Mouse (Mus musculus) liver, embryonic 14.5 days (tissue): Measurements from ENCODE around the gene Rfx8. TPM values are rescaled to one million over a fixed set of nuclear protein-coding genes. Genes with fewer than 3 reads are reported as not detected.

ENCODE experiments used
- ATAC-seq: fragments of 200-750 bp; cut with Nextera tagmentation; 2 replicates; pipeline ENCODE4 v1.8.0; 2017; ENCODE audit warnings: moderate number of reproducible peaks, mild to moderate bottlenecking, moderate library complexity; ENCODE audit not compliant: insufficient read depth
- DNase-seq, 3 experiments: peaks; one replicate each; pipeline ENCODE4 v3.0.0-alpha.2; 2012 to 2013; ENCODE audit warnings: low read depth in 3 of 3, low spot score in 3 of 3
- H3K27ac ChIP-seq: fragments of 300-500 bp; sonication (generic); 2 replicates; pipeline ENCODE4 v1.5.1; 2014; ENCODE audit warnings: moderate library complexity, mild to moderate bottlenecking, control low read depth, inconsistent platforms
- H3K27me3 ChIP-seq: fragments of 300-500 bp; sonication (generic); 2 replicates; pipeline ENCODE4 v1.6.1; 2014; ENCODE audit warnings: mild to moderate bottlenecking, low read length, moderate library complexity; ENCODE audit not compliant: control insufficient read depth, insufficient read depth
- H3K36me3 ChIP-seq: fragments of 300-500 bp; sonication (generic); replicated peaks from 2 replicates; pipeline ENCODE4 v1.6.1; 2014; ENCODE audit warnings: low read depth; ENCODE audit not compliant: control insufficient read depth, insufficient read depth
- H3K4me1 ChIP-seq, 2 experiments: fragments of 200-500 bp in 1 of 2; fragments of 300-500 bp in 1 of 2; sonication (generic) in 1 of 2; replicated peaks; 2 replicates each; pipeline ENCODE4 v1.6.1; 2012 to 2014; ENCODE audit warnings: antibody characterized with exemption in 1 of 2, inconsistent platforms in 1 of 2, low read length in 1 of 2; ENCODE audit not compliant: control insufficient read depth in 2 of 2, insufficient read depth in 2 of 2
- H3K4me2 ChIP-seq: fragments of 300-500 bp; sonication (generic); 2 replicates; pipeline ENCODE4 v1.6.1; 2014; ENCODE audit warnings: low read depth, mild to moderate bottlenecking, control low read depth, moderate library complexity
- H3K4me3 ChIP-seq, 2 experiments: fragments of 200-500 bp in 1 of 2; fragments of 300-500 bp in 1 of 2; sonication (generic) in 1 of 2; 2 replicates each; pipeline ENCODE4 v1.5.1; 2012 to 2014; ENCODE audit warnings: low read depth in 2 of 2, low read length in 2 of 2, mild to moderate bottlenecking in 2 of 2, control low read depth in 1 of 2, inconsistent platforms in 1 of 2, moderate library complexity in 1 of 2; ENCODE audit not compliant: insufficient read depth in 1 of 2
- H3K9ac ChIP-seq: fragments of 300-500 bp; sonication (generic); replicated peaks from 2 replicates; pipeline ENCODE4 v1.6.1; 2014; ENCODE audit warnings: mild to moderate bottlenecking, control low read depth, moderate library complexity
- H3K9me3 ChIP-seq: fragments of 300-500 bp; sonication (generic); 2 replicates; pipeline ENCODE4 v1.6.1; 2016; ENCODE audit warnings: low read length, mixed read lengths; ENCODE audit not compliant: control insufficient read depth
- CTCF ChIP-seq: IDR thresholded peaks from 2 replicates; pipeline ENCODE4 v1.5.1; 2016; ENCODE audit warnings: antibody characterized with exemption, low read depth, control low read depth
- EP300 ChIP-seq: IDR thresholded peaks from 2 replicates; pipeline ENCODE4 v1.6.1; 2016; ENCODE audit warnings: antibody characterized with exemption, low read depth
- WGBS: fragments of 180-500 bp; shearing (Covaris S2); extraction: QIAGEN DNeasy Blood & Tissue Kit; methylation state at CpG from one replicate; pipeline ENCODE4 v1.1.7; 2014; ENCODE audit not compliant: insufficient replicate concordance; 5-methylcytosine and 5-hydroxymethylcytosine counted together
- polyA plus RNA-seq, 2 experiments: library from polyadenylated mRNA; depleted of rRNA in 1 of 2; stranded (reverse) in 1 of 2; unstranded in 1 of 2; fragments of >200 nt; fragmentation: Nextera tagmentation in 1 of 2; extraction: Ambion mirVana in 1 of 2; gene quantifications; 2 replicates each; pipeline versions ENCODE4 v1.2.1 to v1.2.3; 2012 to 2014

Gene Rfx8
- polyA plus RNA-seq, 2 experiments: 0.04 TPM; not detected in 1

DNA sequence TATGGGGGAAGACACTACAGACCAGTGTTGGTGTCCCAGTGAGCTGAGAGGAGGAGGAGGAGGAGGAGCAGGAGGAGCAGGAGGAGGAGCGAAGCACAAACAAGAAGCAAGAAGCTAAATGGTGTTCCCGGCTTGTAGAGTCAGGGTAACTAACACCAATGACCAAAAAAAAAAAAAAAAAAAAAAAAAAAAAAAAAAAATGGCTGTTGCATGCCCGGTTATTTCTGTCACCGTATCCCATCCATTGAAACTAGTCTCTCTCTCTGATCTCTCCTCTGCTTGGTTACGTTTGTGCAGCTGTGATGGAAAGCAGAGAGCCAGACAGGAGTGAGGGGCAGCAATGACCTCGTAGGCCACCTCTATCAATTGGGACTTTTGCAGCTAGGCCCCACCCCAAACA is 105.3 kb downstream of the Rfx8 start:
- no peaks in the 10 kb centered on the region for H3K36me3 ChIP-seq
- no peak for DNase-seq
- WGBS: 54% methylated on average over 6 of the region's 6 CpGs
- H3K4me2 ChIP-seq: no peak overlapping the region
- no peak for ATAC-seq
- no peak for TF ChIP-seq EP300
- no peak for TF ChIP-seq CTCF
- no peak overlapping the region for H3K9ac ChIP-seq
- H3K27ac ChIP-seq: no peak overlapping the region
- no peaks in the 10 kb centered on the region for H3K9me3 ChIP-seq
- H3K4me3 ChIP-seq: no peak overlapping the region
- H3K27me3 ChIP-seq: no peaks in the 10 kb centered on the region
- H3K4me1 ChIP-seq: no peaks in the 10 kb centered on the region; a peak in 1 of 4 replicates

Other genes with a start within 250 kb of the Rfx8 start
- 2.2 and 3.1 TPM in 2 replicates for gene Tbc1d8, start 242.2 kb downstream of the Rfx8 start, polyA plus RNA-seq (2012; rRNA removed)
- 2.5 and 2.9 TPM in 2 replicates for gene Tbc1d8, start 242.2 kb downstream of the Rfx8 start, polyA plus RNA-seq (2014; fragmentation: Nextera tagmentation; extraction: Ambion mirVana)
- gene Cnot11, start 186.0 kb downstream of the Rfx8 start, polyA plus RNA-seq (2012; rRNA removed): 7.1 and 8.0 TPM in 2 replicates
- 9.6 and 10.0 TPM in 2 replicates for gene Cnot11, start 186.0 kb downstream of the Rfx8 start, polyA plus RNA-seq (2014; fragmentation: Nextera tagmentation; extraction: Ambion mirVana)
- 10.3 and 15.4 TPM in 2 replicates for gene Rnf149, start 143.6 kb downstream of the Rfx8 start, polyA plus RNA-seq (2012; rRNA removed)
- gene Rnf149, start 143.6 kb downstream of the Rfx8 start, polyA plus RNA-seq (2014; fragmentation: Nextera tagmentation; extraction: Ambion mirVana): 12.1 and 12.5 TPM in 2 replicates
- gene Creg2, start 69.5 kb downstream of the Rfx8 start, polyA plus RNA-seq (2012; rRNA removed): 0.01 TPM in 2 replicates
- gene Creg2, start 69.5 kb downstream of the Rfx8 start, polyA plus RNA-seq (2014; fragmentation: Nextera tagmentation; extraction: Ambion mirVana): not detected in 2 replicates
- gene Gm3646, start 84.3 kb upstream of the Rfx8 start, polyA plus RNA-seq (2012; rRNA removed): not detected in 2 replicates
- gene Gm3646, start 84.3 kb upstream of the Rfx8 start, polyA plus RNA-seq (2014; fragmentation: Nextera tagmentation; extraction: Ambion mirVana): not detected in 2 replicates
- 8.6 and 14.5 TPM in 2 replicates for gene Map4k4, start 179.9 kb upstream of the Rfx8 start, polyA plus RNA-seq (2012; rRNA removed)
- 2.3 and 2.7 TPM in 2 replicates for gene Map4k4, start 179.9 kb upstream of the Rfx8 start, polyA plus RNA-seq (2014; fragmentation: Nextera tagmentation; extraction: Ambion mirVana)